Mouse (Mus musculus) heart, postnatal 0 days (tissue): ENCODE data around the gene Insyn1.

ENCODE experiments used
- CTCF ChIP-seq: IDR thresholded peaks from 2 replicates; pipeline ENCODE4 v1.5.1; 2016; ENCODE audit warnings: antibody characterized with exemption, control low read depth, low read depth
- EP300 ChIP-seq: IDR thresholded peaks from 2 replicates; pipeline ENCODE4 v1.6.1; 2016; ENCODE audit warnings: antibody characterized with exemption, low read depth

- no peak for TF ChIP-seq CTCF
- no peak for TF ChIP-seq EP300
Measured at GRCm38 (mm10) chr9:58473211-58473815, 15.1 kb upstream of the Insyn1 start.
